Mouse (Mus musculus) cerebellum, adult 9-11 months (tissue): ENCODE measurements at regions not wholly inside any gene's neighbourhood (a gene's known extent, or its start where the extent isn't known, plus 50 kb on each side); places are given as distances from the start of the nearest gene placed in this dataset.

ENCODE experiments used
- DNase-seq: peaks from one replicate; pipeline ENCODE4 v3.0.0; 2022

GRCm38 (mm10) chr6:49999365-49999764, 110.7 kb upstream of the Mpp6 start:
- no peak for DNase-seq

- no peak for DNase-seq
These were observed 102.0 kb upstream of the Mpp6 start for GRCm38 (mm10) chr6:50008074-50008473.

GRCm38 (mm10) chr6:50008869-50009268, 101.2 kb upstream of the Mpp6 start:
- DNase-seq = no peak

GRCm38 (mm10) chr6:50009339-50009738, 100.7 kb upstream of the Mpp6 start:
- no peak for DNase-seq

GRCm38 (mm10) chr6:50009856-50010255, 100.2 kb upstream of the Mpp6 start:
- no peak for DNase-seq

GRCm38 (mm10) chr6:50011071-50011470, 99.0 kb upstream of the Mpp6 start:
- no peak for DNase-seq

- no peak for DNase-seq
These were observed 98.1 kb upstream of the Mpp6 start for GRCm38 (mm10) chr6:50011746-50012453.

- no peak for DNase-seq
These were observed 97.0 kb upstream of the Mpp6 start for GRCm38 (mm10) chr6:50013067-50013466.

GRCm38 (mm10) chr6:50013842-50014241, 96.2 kb upstream of the Mpp6 start:
- DNase-seq = no peak

GRCm38 (mm10) chr6:50027981-50028380, 82.1 kb upstream of the Mpp6 start:
- DNase-seq = no peak

- no peak for DNase-seq
These were observed 80.0 kb upstream of the Mpp6 start for GRCm38 (mm10) chr6:50029895-50030515.

- DNase-seq = no peak
These were observed 78.7 kb upstream of the Mpp6 start for GRCm38 (mm10) chr6:50031356-50031755.

GRCm38 (mm10) chr6:50032894-50033595, 77.0 kb upstream of the Mpp6 start:
- DNase-seq = peak; percentile 11

- no peak for DNase-seq
These were observed 72.4 kb upstream of the Mpp6 start for GRCm38 (mm10) chr6:50037614-50038013.

- no peak for DNase-seq
These were observed 71.7 kb upstream of the Mpp6 start for GRCm38 (mm10) chr6:50038369-50038768.

GRCm38 (mm10) chr6:50041044-50041443, 69.0 kb upstream of the Mpp6 start:
- DNase-seq = no peak

GRCm38 (mm10) chr6:50042127-50042526, 67.9 kb upstream of the Mpp6 start:
- no peak for DNase-seq

GRCm38 (mm10) chr6:50044165-50044564, 65.9 kb upstream of the Mpp6 start:
- no peak for DNase-seq

GRCm38 (mm10) chr6:50046721-50047120, 63.3 kb upstream of the Mpp6 start:
- DNase-seq = no peak

- DNase-seq = no peak
These were observed 57.6 kb upstream of the Mpp6 start for GRCm38 (mm10) chr6:50052416-50052815.

- no peak for DNase-seq
These were observed 57.0 kb upstream of the Mpp6 start for GRCm38 (mm10) chr6:50053086-50053485.

- no peak for DNase-seq
These were observed 55.8 kb upstream of the Mpp6 start for GRCm38 (mm10) chr6:50054233-50054632.

GRCm38 (mm10) chr6:50058596-50058995, 51.4 kb upstream of the Mpp6 start:
- DNase-seq = no peak

GRCm38 (mm10) chr6:50059917-50060316, 50.1 kb upstream of the Mpp6 start:
- DNase-seq = no peak
